Mouse (Mus musculus) Muller cell, postnatal 12 days (primary cell): ENCODE results near the gene A730061H03Rik.

Source experiments
- DNase-seq: peaks from one replicate; pipeline ENCODE4 v3.0.0-alpha.2; 2015; ENCODE audit errors: inconsistent ontology term

The A730061H03Rik gene

GRCm38 (mm10) chr14:55560202-55561073 is at the start of gene A730061H03Rik:
A730061H03Rik (minus strand) TSS chr14:55560406.
- peak; percentile 100 for DNase-seq

- no peak for DNase-seq
These were observed 48.1 kb upstream of the A730061H03Rik start for GRCm38 (mm10) chr14:55608339-55608738.

GRCm38 (mm10) chr14:55605743-55606459 is 45.7 kb upstream of the A730061H03Rik start:
- no peak for DNase-seq

GRCm38 (mm10) chr14:55604823-55605222 is 44.6 kb upstream of the A730061H03Rik start:
- DNase-seq, result no peak

GRCm38 (mm10) chr14:55603633-55604576 is 43.7 kb upstream of the A730061H03Rik start:
- DNase-seq, result peak; percentile 86

- DNase-seq, result no peak
These were observed 43.0 kb upstream of the A730061H03Rik start, which contains the start of gene Irf9 for GRCm38 (mm10) chr14:55603271-55603632. Irf9 (plus strand) TSS chr14:55603571.

GRCm38 (mm10) chr14:55598521-55599390 is 38.5 kb upstream of the A730061H03Rik start:
- no peak for DNase-seq

- no peak for DNase-seq
These were observed 36.0 kb upstream of the A730061H03Rik start for GRCm38 (mm10) chr14:55596036-55596690.

- no peak for DNase-seq
These were observed 32.0 kb upstream of the A730061H03Rik start for GRCm38 (mm10) chr14:55592226-55592625.

GRCm38 (mm10) chr14:55591331-55591891 is 31.2 kb upstream of the A730061H03Rik start, which contains the start of gene Rnf31:
Rnf31 (plus strand) TSS chr14:55591708.
- DNase-seq, result peak; percentile 97

- peak; percentile 99 for DNase-seq
These were observed 30.6 kb upstream of the A730061H03Rik start, which contains the start of gene Psme2 for GRCm38 (mm10) chr14:55590748-55591330. Psme2 (minus strand) TSS chr14:55591113.

GRCm38 (mm10) chr14:55589771-55590448 is 29.7 kb upstream of the A730061H03Rik start:
- DNase-seq, result no peak

GRCm38 (mm10) chr14:55589271-55589670 is 29.1 kb upstream of the A730061H03Rik start:
- no peak for DNase-seq

GRCm38 (mm10) chr14:55586149-55586548 is 25.9 kb upstream of the A730061H03Rik start:
- no peak for DNase-seq

GRCm38 (mm10) chr14:55585566-55585960 is 25.4 kb upstream of the A730061H03Rik start:
- no peak for DNase-seq

GRCm38 (mm10) chr14:55584702-55585565 is 24.7 kb upstream of the A730061H03Rik start, which contains the start of gene Emc9:
Emc9 (minus strand) TSS chr14:55585302.
- DNase-seq, result peak; percentile 80

GRCm38 (mm10) chr14:55584303-55584701 is 24.1 kb upstream of the A730061H03Rik start:
- no peak for DNase-seq
